Mouse (Mus musculus): Measurements from ENCODE around the gene Aip. TPM values are rescaled to one million over a fixed set of nuclear protein-coding genes. Genes with fewer than 3 reads are reported as not detected.

The Aip gene
- polyA plus RNA-seq, 1 experiment from 2014 or later: 104 TPM

DNA sequence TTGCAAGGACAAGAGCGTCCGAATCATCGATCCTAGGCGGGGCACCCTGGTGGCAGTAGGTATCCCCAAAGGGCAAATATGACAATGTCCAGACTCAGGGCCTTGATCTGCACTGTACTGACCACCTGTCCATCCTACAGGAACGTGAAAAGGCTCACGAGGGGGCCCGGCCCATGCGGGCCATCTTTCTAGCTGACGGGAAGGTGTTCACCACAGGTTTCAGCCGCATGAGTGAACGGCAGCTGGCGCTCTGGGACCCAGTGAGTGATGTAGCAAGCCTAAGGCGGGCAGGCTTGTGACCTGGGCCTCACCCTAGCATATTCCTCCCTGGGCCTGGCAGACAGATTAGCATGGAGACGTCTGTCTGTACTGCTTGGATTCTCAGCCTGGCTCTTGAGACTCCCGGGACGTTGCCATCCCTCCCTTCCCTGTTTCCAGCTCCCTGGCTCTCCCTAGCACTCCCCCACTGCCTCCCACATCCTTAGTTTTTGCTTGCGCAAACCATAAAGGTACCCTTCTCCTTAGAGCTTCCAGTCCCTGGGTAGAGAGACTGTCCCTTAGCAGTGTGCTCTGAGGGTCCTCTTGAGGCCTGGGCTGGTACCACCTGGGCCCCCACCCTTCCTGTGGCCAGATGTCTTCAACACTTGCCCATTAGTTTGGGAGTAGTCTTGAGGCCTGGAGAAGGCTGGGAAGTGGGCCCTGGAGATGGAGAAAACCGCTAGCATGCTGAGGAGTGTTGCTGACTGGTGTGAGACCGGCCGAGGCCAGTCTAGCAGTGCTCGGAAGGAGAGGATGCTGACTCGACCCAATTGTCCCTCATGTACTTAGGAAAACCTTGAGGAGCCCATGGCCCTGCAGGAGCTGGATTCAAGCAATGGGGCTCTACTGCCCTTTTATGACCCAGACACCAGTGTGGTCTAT is 25.2 kb upstream of the Aip start:
- peaks cover 5% of the 10 kb centered on the region; the same call in 1 of the 2 replicates for H3K36me3 ChIP-seq
- H3K9ac ChIP-seq: no peak overlapping the region
- H3K27ac ChIP-seq (replicated peaks): no peak overlapping the region
- no peaks in the 10 kb centered on the region for H3K9me3 ChIP-seq
- no peak overlapping the region for H3K4me2 ChIP-seq
- H3K27me3 ChIP-seq: no peaks in the 10 kb centered on the region
- 90% methylated on average over 22 of the region's 22 CpGs for WGBS
- no peak overlapping the region for H3K4me3 ChIP-seq
- no peak for ATAC-seq (ENCODE audit: low FRiP score, low read depth)
- H3K4me1 ChIP-seq (replicated peaks): peaks cover 26% of the 10 kb centered on the region

- peak overlapping the region; percentile 81; the same call in 1 of the 2 replicates for H3K4me3 ChIP-seq
- peaks cover 5% of the 10 kb centered on the region; the same call in 1 of the 2 replicates for H3K36me3 ChIP-seq
- no peaks in the 10 kb centered on the region for H3K9me3 ChIP-seq
- H3K9ac ChIP-seq: no peak overlapping the region
- H3K27ac ChIP-seq (replicated peaks): no peak overlapping the region
- 96% methylated on average over 17 of the region's 17 CpGs for WGBS
- no peaks in the 10 kb centered on the region for H3K27me3 ChIP-seq
- peak overlapping the region; percentile 82 for H3K4me2 ChIP-seq
- no peak for ATAC-seq (ENCODE audit: low FRiP score, low read depth)
- peaks cover 26% of the 10 kb centered on the region for H3K4me1 ChIP-seq (replicated peaks)
Observed at GRCm38 (mm10) chr19:4149764-4150461, 24.3 kb upstream of the Aip start.

DNA sequence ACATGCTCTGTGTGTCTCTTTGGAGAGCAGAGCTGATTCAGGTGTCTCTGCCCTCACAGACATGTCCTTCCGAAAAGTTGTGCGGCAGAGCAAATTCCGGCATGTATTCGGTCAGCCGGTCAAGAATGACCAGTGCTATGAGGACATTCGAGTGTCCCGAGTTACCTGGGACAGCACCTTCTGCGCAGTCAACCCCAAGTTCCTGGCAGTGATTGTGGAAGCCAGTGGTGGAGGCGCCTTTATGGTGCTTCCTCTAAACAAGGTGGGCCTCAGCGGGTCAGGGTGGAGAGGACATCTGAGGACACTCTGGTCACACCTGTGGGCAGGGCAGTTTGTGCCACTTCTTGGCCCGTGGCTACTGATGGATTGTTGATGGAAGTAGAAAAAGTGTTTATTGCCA is 23.6 kb upstream of the Aip start:
- Histone ChIP-seq H3K9ac (peak overlapping the region; percentile 87), H3K36me3 (peaks cover 5% of the 10 kb centered on the region; the same call in 1 of the 2 replicates), H3K9me3 (no peaks in the 10 kb centered on the region), H3K4me3 (peak overlapping the region; percentile 81), H3K4me2 (peak overlapping the region; percentile 82), H3K27ac (replicated peaks) (no peak overlapping the region), H3K27me3 (no peaks in the 10 kb centered on the region), H3K4me1 (replicated peaks) (peaks cover 26% of the 10 kb centered on the region)
- 92% methylated on average over 11 of the region's 11 CpGs for WGBS
- no peak for ATAC-seq (ENCODE audit: low FRiP score, low read depth)

DNA sequence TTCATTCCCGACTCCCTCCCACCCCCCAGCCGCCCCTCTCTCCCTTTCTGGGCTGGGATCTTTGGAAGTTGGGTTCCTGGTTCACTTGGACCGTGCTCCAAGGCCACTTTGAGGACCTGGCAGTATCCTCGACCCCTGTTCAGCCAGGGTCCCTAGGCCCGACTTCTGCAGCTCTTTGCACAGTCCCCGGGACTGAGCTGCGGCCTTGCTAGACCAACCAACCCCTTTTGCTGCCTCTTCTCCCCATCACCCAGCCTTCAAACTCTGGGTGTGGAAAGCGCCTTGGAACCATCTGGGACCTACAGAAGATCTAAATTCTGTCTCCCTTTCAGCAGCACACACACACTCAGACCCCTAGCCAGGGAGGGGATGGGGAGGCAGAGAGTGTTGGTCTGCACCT is 23.2 kb upstream of the Aip start:
- Histone ChIP-seq H3K27me3 (no peaks in the 10 kb centered on the region), H3K4me3 (peak overlapping the region; percentile 81), H3K4me1 (replicated peaks) (peaks cover 26% of the 10 kb centered on the region), H3K4me2 (peak overlapping the region; percentile 82), H3K9ac (peak overlapping the region; percentile 87), H3K27ac (replicated peaks) (peak overlapping the region; percentile 74), H3K9me3 (no peaks in the 10 kb centered on the region), H3K36me3 (peaks cover 5% of the 10 kb centered on the region; the same call in 1 of the 2 replicates)
- 4% methylated on average over 8 of the region's 8 CpGs for WGBS
- peak; percentile 0; the same call in 1 of the 2 replicates for ATAC-seq (ENCODE audit: low FRiP score, low read depth)

DNA sequence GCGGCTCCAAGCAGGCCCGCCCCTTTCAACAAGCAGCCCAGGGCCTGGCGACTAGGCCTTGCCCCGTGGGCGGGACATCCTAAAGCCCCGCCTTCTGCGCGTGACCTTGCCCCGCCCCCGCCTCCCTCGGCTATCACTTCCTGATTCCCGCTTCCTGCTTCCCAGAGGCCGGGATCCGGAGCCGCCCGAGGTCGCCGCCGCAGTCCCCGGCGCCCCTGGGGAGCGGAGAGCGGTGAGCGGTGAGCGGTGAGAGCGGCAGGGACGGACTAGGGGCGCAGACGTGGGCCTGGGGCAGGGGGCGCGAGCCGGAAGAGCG is 22.8 kb upstream of the Aip start, which contains the start of gene Coro1b:
Gene Coro1b (plus strand): TSS at position 129 of the 316 bp plus-strand sequence.
- Histone ChIP-seq H3K27ac (replicated peaks) (peak within 1 kb of the TSS; percentile 74), H3K9ac (peak within 1 kb of the TSS; percentile 87), H3K9me3 (no peaks in the 10 kb centered on the region), H3K4me3 (peak within 1 kb of the TSS; percentile 81), H3K4me1 (replicated peaks) (peaks cover 26% of the 10 kb centered on the region), H3K27me3 (no peaks in the 10 kb centered on the region), H3K36me3 (peaks cover 5% of the 10 kb centered on the region; the same call in 1 of the 2 replicates), H3K4me2 (peak within 1 kb of the TSS; percentile 82)
- peak; percentile 94 for ATAC-seq (ENCODE audit: low FRiP score, low read depth)
- WGBS: under 1% methylated on average over 33 of the region's 33 CpGs

DNA sequence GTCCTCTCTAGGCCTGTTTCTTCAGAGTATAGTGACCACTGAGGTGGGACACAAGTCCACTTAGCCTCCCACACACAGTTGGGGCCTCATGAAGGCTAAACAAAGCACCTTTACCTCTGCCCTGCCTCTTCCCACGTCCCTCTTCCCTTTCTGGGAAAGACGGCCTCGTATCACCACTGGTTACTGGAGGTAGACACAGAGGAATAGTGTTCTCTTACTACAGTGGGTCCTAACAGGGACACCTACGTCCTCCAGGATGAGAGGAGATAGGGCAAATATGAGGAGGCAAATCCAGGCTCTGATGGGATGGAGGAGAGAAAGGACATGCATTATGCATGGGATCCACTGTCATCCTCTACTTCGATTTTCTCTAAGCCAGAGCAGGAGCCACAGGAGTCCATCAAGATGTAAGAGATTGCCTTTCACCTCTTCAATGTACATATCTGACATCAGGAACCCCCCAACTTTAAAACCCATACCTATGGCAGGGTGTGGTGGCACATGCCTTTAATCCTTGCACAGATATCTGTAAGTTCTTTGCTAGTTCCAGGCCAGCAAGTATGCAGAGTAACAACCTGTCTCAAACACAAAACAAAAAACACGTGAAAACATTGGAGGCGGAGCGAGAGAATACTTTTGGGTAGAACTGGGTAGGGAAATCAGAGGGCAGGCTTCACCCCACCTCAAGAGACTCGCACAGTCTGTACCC is 22.3 kb upstream of the Aip start:
- Histone ChIP-seq H3K9me3 (no peaks in the 10 kb centered on the region), H3K4me3 (peak overlapping the region; percentile 81), H3K27me3 (no peaks in the 10 kb centered on the region), H3K27ac (replicated peaks) (peak overlapping the region; percentile 74), H3K36me3 (peaks cover 5% of the 10 kb centered on the region; the same call in 1 of the 2 replicates), H3K9ac (peak overlapping the region; percentile 87), H3K4me1 (replicated peaks) (peaks cover 26% of the 10 kb centered on the region), H3K4me2 (peak overlapping the region; percentile 82)
- ATAC-seq (ENCODE audit: low FRiP score, low read depth): peak; percentile 36
- WGBS: 35% methylated on average over 9 of the region's 9 CpGs

DNA sequence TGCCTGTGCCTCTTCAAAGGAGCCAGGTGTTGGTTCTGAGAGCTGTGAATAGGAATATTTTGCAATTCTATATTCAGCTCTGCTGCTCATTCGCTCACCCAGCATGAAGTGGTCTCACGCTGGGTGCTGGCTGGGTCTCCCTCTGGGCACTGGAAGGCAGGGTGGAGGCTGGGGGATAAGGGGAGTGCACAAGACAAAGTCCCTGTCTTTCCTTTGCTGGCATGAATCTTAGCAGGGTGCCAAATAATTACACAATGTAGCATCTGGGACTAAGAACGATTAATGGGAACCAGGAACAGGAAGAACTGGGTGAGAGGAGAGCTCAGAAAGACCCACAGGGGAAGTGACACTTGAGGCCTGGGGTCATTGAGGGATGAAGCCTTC is 21.4 kb upstream of the Aip start:
- ATAC-seq (ENCODE audit: low FRiP score, low read depth): no peak
- Histone ChIP-seq H3K4me1 (replicated peaks) (peaks cover 26% of the 10 kb centered on the region), H3K4me3 (no peak overlapping the region), H3K27me3 (no peaks in the 10 kb centered on the region), H3K4me2 (no peak overlapping the region), H3K9ac (no peak overlapping the region), H3K9me3 (no peaks in the 10 kb centered on the region), H3K36me3 (peaks cover 5% of the 10 kb centered on the region; the same call in 1 of the 2 replicates), H3K27ac (replicated peaks) (no peak overlapping the region)
- 43% methylated on average over 3 of the region's 3 CpGs for WGBS

DNA sequence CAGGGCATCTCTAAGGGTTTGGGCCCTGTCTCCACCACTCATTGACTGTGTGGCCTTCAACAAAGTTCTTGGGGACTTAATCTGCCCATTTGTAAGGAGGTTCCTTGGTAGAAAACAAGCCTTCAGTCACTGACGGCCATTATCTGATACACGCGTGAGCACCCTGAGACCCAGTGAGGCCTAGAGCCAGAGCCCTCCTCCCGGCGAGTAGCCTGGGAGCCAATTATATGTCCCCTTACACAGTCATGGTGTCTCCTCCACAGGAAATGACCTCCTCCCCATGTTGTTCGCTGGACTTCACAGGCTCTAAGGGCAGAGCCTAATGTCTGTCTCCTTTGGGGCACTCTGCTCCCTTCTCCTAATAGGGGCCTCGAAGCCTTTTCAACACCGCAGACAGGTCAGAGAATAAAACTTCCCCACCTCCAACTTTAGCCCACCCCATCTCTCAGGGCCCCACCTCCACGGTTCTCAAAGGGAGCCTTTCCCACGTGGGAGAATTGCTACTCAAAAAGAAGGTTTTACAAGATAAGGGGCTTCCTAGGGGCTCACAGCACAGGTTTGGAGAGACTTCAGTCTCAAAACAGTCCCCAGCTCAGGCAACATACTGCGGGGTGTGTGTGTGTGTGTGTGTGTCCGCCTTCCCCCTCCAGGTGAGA is 20.8 kb upstream of the Aip start:
- Histone ChIP-seq H3K9me3 (no peaks in the 10 kb centered on the region), H3K4me2 (no peak overlapping the region), H3K9ac (no peak overlapping the region), H3K27ac (replicated peaks) (no peak overlapping the region), H3K4me3 (no peak overlapping the region), H3K4me1 (replicated peaks) (peaks cover 26% of the 10 kb centered on the region), H3K27me3 (no peaks in the 10 kb centered on the region), H3K36me3 (peaks cover 5% of the 10 kb centered on the region; the same call in 1 of the 2 replicates)
- ATAC-seq (ENCODE audit: low FRiP score, low read depth): no peak
- WGBS: 61% methylated on average over 12 of the region's 12 CpGs

GRCm38 (mm10) chr19:4145936-4146335 is 20.3 kb upstream of the Aip start:
- H3K9me3 ChIP-seq: no peaks in the 10 kb centered on the region
- peaks cover 24% of the 10 kb centered on the region for H3K4me1 ChIP-seq (replicated peaks)
- H3K36me3 ChIP-seq: peaks cover under 1% of the 10 kb centered on the region; the same call in 1 of the 2 replicates
- no peak overlapping the region for H3K27ac ChIP-seq (replicated peaks)
- no peak overlapping the region for H3K9ac ChIP-seq
- no peak overlapping the region for H3K4me3 ChIP-seq
- 88% methylated on average over 5 of the region's 5 CpGs for WGBS
- H3K4me2 ChIP-seq: no peak overlapping the region
- H3K27me3 ChIP-seq: no peaks in the 10 kb centered on the region
- ATAC-seq (ENCODE audit: low FRiP score, low read depth): no peak

- H3K36me3 ChIP-seq: no peaks in the 10 kb centered on the region
- ATAC-seq (ENCODE audit: low FRiP score, low read depth): no peak
- H3K27ac ChIP-seq (replicated peaks): no peak overlapping the region
- no peak overlapping the region for H3K4me2 ChIP-seq
- H3K27me3 ChIP-seq: no peaks in the 10 kb centered on the region
- H3K4me1 ChIP-seq (replicated peaks): peaks cover 19% of the 10 kb centered on the region
- 83% methylated on average over 16 of the region's 16 CpGs for WGBS
- H3K4me3 ChIP-seq: no peak overlapping the region
- no peak overlapping the region for H3K9ac ChIP-seq
- H3K9me3 ChIP-seq: no peaks in the 10 kb centered on the region
Observed at GRCm38 (mm10) chr19:4144550-4145498, 19.2 kb upstream of the Aip start.

Measured in hindbrain, embryonic 15.5 days (tissue).